Comparison of ENCODE assay signal across 16 mouse cellular contexts in genomic region chr11:50501352-50501751, GRCm38 (mm10).
DNase-seq lines count a peak whose midpoint lies in the region; ATAC-seq and TF ChIP-seq lines count a peak whose summit lies in the region.
"Had no signal": no experiment of that assay in that cellular context is flagged by ENCODE, and none has a peak within 500 bp of the region (broad histone marks: within the 10 kb centered on the region; RNA-seq: fewer than 3 reads in every experiment).

No protein-coding gene starts in this region.

- H3K9me3 ChIP-seq in hindbrain, postnatal 0 days (ENCODE audit: low read length), result no peaks in the 10 kb centered on the region
- no peaks in the 10 kb centered on the region for H3K9me3 ChIP-seq in hindbrain, embryonic 12.5 days (replicated peaks)
- no peaks in the 10 kb centered on the region for H3K9me3 ChIP-seq in midbrain, embryonic 11.5 days (ENCODE audit: control insufficient read depth, low read length)
- no peaks in the 10 kb centered on the region for H3K9me3 ChIP-seq in midbrain, embryonic 15.5 days
- H3K9me3 ChIP-seq in lung, embryonic 15.5 days, result no peaks in the 10 kb centered on the region
- no peaks in the 10 kb centered on the region for H3K9me3 ChIP-seq in stomach, postnatal 0 days (ENCODE audit: control insufficient read depth, low read length)
- H3K9me3 ChIP-seq: embryonic facial prominence, embryonic 13.5 days had no signal

- peak; percentile 48 for TF ChIP-seq CTCF in hindbrain, postnatal 0 days (IDR thresholded peaks at IDR 0.05; ENCODE audit: low read depth)
- peak; percentile 23; the same call in 1 of the 2 replicates for TF ChIP-seq CTCF in stomach, postnatal 0 days (IDR thresholded peaks at IDR 0.05; ENCODE audit: low read depth)

- WGBS in hindbrain, postnatal 0 days, result 47% methylated on average over 12 of the region's 12 CpGs
- WGBS in hindbrain, embryonic 12.5 days, result 65% methylated on average over 12 of the region's 12 CpGs
- 74% methylated on average over 12 of the region's 12 CpGs for WGBS in midbrain, embryonic 11.5 days
- 65% methylated on average over 12 of the region's 12 CpGs for WGBS in midbrain, embryonic 15.5 days
- WGBS in lung, embryonic 15.5 days, result 38% methylated on average over 12 of the region's 12 CpGs
- WGBS in stomach, postnatal 0 days, result 42% methylated on average over 12 of the region's 12 CpGs

- H3K27me3 ChIP-seq in hindbrain, postnatal 0 days (ENCODE audit: insufficient read depth, low read length), result no peaks in the 10 kb centered on the region
- no peaks in the 10 kb centered on the region for H3K27me3 ChIP-seq in hindbrain, embryonic 12.5 days
- H3K27me3 ChIP-seq in midbrain, embryonic 11.5 days (ENCODE audit: control insufficient read depth, insufficient read depth, low read length), result no peaks in the 10 kb centered on the region
- H3K27me3 ChIP-seq in midbrain, embryonic 15.5 days (replicated peaks), result no peaks in the 10 kb centered on the region
- H3K27me3 ChIP-seq in lung, embryonic 15.5 days, result no peaks in the 10 kb centered on the region
- H3K27me3 ChIP-seq in stomach, postnatal 0 days (ENCODE audit: control insufficient read depth, insufficient read depth, low read length), result no peaks in the 10 kb centered on the region
- H3K27me3 ChIP-seq: embryonic facial prominence, embryonic 13.5 days had no signal

- no peaks in the 10 kb centered on the region for H3K36me3 ChIP-seq in hindbrain, postnatal 0 days (ENCODE audit: insufficient read depth, low read length)
- no peaks in the 10 kb centered on the region for H3K36me3 ChIP-seq in hindbrain, embryonic 12.5 days
- no peaks in the 10 kb centered on the region for H3K36me3 ChIP-seq in midbrain, embryonic 11.5 days (ENCODE audit: control insufficient read depth, insufficient read depth, low read length)
- H3K36me3 ChIP-seq in midbrain, embryonic 15.5 days (replicated peaks), result no peaks in the 10 kb centered on the region
- no peaks in the 10 kb centered on the region for H3K36me3 ChIP-seq in lung, embryonic 15.5 days
- no peaks in the 10 kb centered on the region for H3K36me3 ChIP-seq in stomach, postnatal 0 days (ENCODE audit: control insufficient read depth, insufficient read depth, low read length)
- H3K36me3 ChIP-seq: embryonic facial prominence, embryonic 13.5 days had no signal

- H3K27ac ChIP-seq in hindbrain, postnatal 0 days, result no peak overlapping the region
- no peak overlapping the region for H3K27ac ChIP-seq in hindbrain, embryonic 12.5 days
- H3K27ac ChIP-seq in midbrain, embryonic 11.5 days (ENCODE audit: low read depth, low read length), result no peak overlapping the region
- no peak overlapping the region for H3K27ac ChIP-seq in midbrain, embryonic 15.5 days
- no peak overlapping the region; the same call in 1 of the 2 replicates for H3K27ac ChIP-seq in lung, embryonic 15.5 days
- H3K27ac ChIP-seq in stomach, postnatal 0 days (replicated peaks), result no peak overlapping the region
- H3K27ac ChIP-seq: embryonic facial prominence, embryonic 13.5 days; hindbrain, embryonic 14.5 days had no signal

- H3K4me2 ChIP-seq in hindbrain, postnatal 0 days (ENCODE audit: low read depth, low read length), result no peak overlapping the region
- H3K4me2 ChIP-seq in hindbrain, embryonic 12.5 days (replicated peaks), result no peak overlapping the region
- no peak overlapping the region for H3K4me2 ChIP-seq in midbrain, embryonic 11.5 days
- no peak overlapping the region for H3K4me2 ChIP-seq in midbrain, embryonic 15.5 days
- H3K4me2 ChIP-seq in lung, embryonic 15.5 days, result peak overlapping the region; percentile 22; the same call in 1 of the 2 replicates
- H3K4me2 ChIP-seq in stomach, postnatal 0 days (replicated peaks; ENCODE audit: low read depth), result no peak overlapping the region
- H3K4me2 ChIP-seq: embryonic facial prominence, embryonic 13.5 days; hindbrain, embryonic 14.5 days; liver, embryonic 11.5 days had no signal

- no peak for TF ChIP-seq EP300 in stomach, postnatal 0 days (optimal IDR thresholded peaks at IDR 0.05)

- no peaks in the 10 kb centered on the region for H3K4me1 ChIP-seq in hindbrain, postnatal 0 days (ENCODE audit: insufficient read depth, low read length)
- H3K4me1 ChIP-seq in hindbrain, embryonic 12.5 days, result peaks cover under 1% of the 10 kb centered on the region
- H3K4me1 ChIP-seq in midbrain, embryonic 11.5 days (ENCODE audit: control insufficient read depth, insufficient read depth, low read length), result peaks cover 4% of the 10 kb centered on the region
- H3K4me1 ChIP-seq in midbrain, embryonic 15.5 days, result no peaks in the 10 kb centered on the region
- peaks cover 4% of the 10 kb centered on the region; the same call in 1 of the 2 replicates for H3K4me1 ChIP-seq in lung, embryonic 15.5 days
- no peaks in the 10 kb centered on the region for H3K4me1 ChIP-seq in stomach, postnatal 0 days (replicated peaks; ENCODE audit: control insufficient read depth, insufficient read depth)
- H3K4me1 ChIP-seq: embryonic facial prominence, embryonic 13.5 days had no signal

- H3K4me3 ChIP-seq in hindbrain, postnatal 0 days (ENCODE audit: low read length), result no peak overlapping the region
- no peak overlapping the region for H3K4me3 ChIP-seq in hindbrain, embryonic 12.5 days
- H3K4me3 ChIP-seq in midbrain, embryonic 11.5 days (ENCODE audit: low read depth, low read length), result no peak overlapping the region
- no peak overlapping the region for H3K4me3 ChIP-seq in midbrain, embryonic 15.5 days
- H3K4me3 ChIP-seq in lung, embryonic 15.5 days, result no peak overlapping the region
- no peak overlapping the region for H3K4me3 ChIP-seq in stomach, postnatal 0 days (ENCODE audit: low read depth, low read length)
- H3K4me3 ChIP-seq: embryonic facial prominence, embryonic 13.5 days; myocyte had no signal

- no peak overlapping the region for H3K9ac ChIP-seq in hindbrain, postnatal 0 days (replicated peaks; ENCODE audit: low read length)
- no peak overlapping the region for H3K9ac ChIP-seq in hindbrain, embryonic 12.5 days
- no peak overlapping the region for H3K9ac ChIP-seq in midbrain, embryonic 11.5 days (ENCODE audit: low read length)
- no peak overlapping the region for H3K9ac ChIP-seq in midbrain, embryonic 15.5 days
- H3K9ac ChIP-seq in lung, embryonic 15.5 days, result no peak overlapping the region
- H3K9ac ChIP-seq in stomach, postnatal 0 days (ENCODE audit: low read length), result no peak overlapping the region
- H3K9ac ChIP-seq: embryonic facial prominence, embryonic 13.5 days; hindbrain, embryonic 14.5 days had no signal

- peak; percentile 46 for DNase-seq in hindbrain, postnatal 0 days (ENCODE audit: low spot score)
- peak; percentile 80 for DNase-seq in midbrain, embryonic 11.5 days (ENCODE audit: low spot score, missing footprints)
- DNase-seq in stomach, postnatal 0 days (ENCODE audit: low spot score), result no peak
- DNase-seq in natural killer cell, adult 2 months (ENCODE audit: low spot score in 2 of 2), result no peak
- DNase-seq: cerebellum, adult 2 months; kidney, adult 9 months; kidney, postnatal 4 days; right cerebral cortex, adult 18-20 months had no signal

- ATAC-seq in hindbrain, postnatal 0 days, result no peak
- no peak for ATAC-seq in hindbrain, embryonic 12.5 days (ENCODE audit: low FRiP score)
- ATAC-seq in midbrain, embryonic 11.5 days (ENCODE audit: low FRiP score), result peak; percentile 38; the same call in 1 of the 2 replicates
- ATAC-seq in midbrain, embryonic 15.5 days (replicated peaks), result no peak
- ATAC-seq in lung, embryonic 15.5 days (ENCODE audit: borderline replicate concordance, extremely low read depth, low FRiP score, low TSS enrichment), result 0 out of 2 replicates have a peak, but pooled peaks have one; percentile 19
- ATAC-seq in stomach, postnatal 0 days (ENCODE audit: low FRiP score, low TSS enrichment), result no peak
- no peak for ATAC-seq in inflammation-experienced regulatory T-cells, adult 6 months

Comparison
In these comparisons a context has a peak if more than half of its experiments do, and no peak if none do; other contexts are left out.
1. ATAC-seq: peak in midbrain, embryonic 11.5 days (single experiment) and lung, embryonic 15.5 days (single experiment); none in hindbrain, postnatal 0 days (single experiment), hindbrain, embryonic 12.5 days (single experiment), midbrain, embryonic 15.5 days (single experiment), stomach, postnatal 0 days (single experiment) and inflammation-experienced regulatory T-cells, adult 6 months (single experiment).
2. DNase-seq: peak in hindbrain, postnatal 0 days (single experiment) and midbrain, embryonic 11.5 days (single experiment); none in stomach, postnatal 0 days (single experiment) and natural killer cell, adult 2 months (0 of 2).